Mouse (Mus musculus) C2C12 (cell line): ENCODE data around the gene Bcl2l1. TPM values are rescaled to one million over a fixed set of nuclear protein-coding genes. Genes with fewer than 3 reads are reported as not detected.

Experiments used
- H3K27me3 ChIP-seq: one replicate; pipeline ENCODE4 v1.6.1; 2011; ENCODE audit not compliant: control insufficient read depth, insufficient read depth, insufficient read length
- H3K36me3 ChIP-seq: one replicate; pipeline ENCODE4 v1.6.1; 2011; ENCODE audit not compliant: control insufficient read depth, insufficient read depth
- H3K4me3 ChIP-seq: one replicate; pipeline ENCODE4 v1.5.1; 2011; ENCODE audit warnings: mild to moderate bottlenecking, control low read depth; ENCODE audit not compliant: poor library complexity, insufficient read depth, severe bottlenecking
- H3K79me2 ChIP-seq: one replicate; pipeline ENCODE4 v1.6.1; 2011; ENCODE audit not compliant: control insufficient read depth, insufficient read depth
- H3K79me3 ChIP-seq: one replicate; pipeline ENCODE4 v1.6.1; 2011; ENCODE audit warnings: low read depth, control low read depth
- H3ac ChIP-seq: one replicate; pipeline ENCODE3; 2011; ENCODE audit warnings: low read depth; ENCODE audit not compliant: control insufficient read depth, insufficient read length
- CEBPB ChIP-seq: IDR thresholded peaks from one replicate; pipeline ENCODE4 v1.6.1; 2011; ENCODE audit warnings: low read depth, mild to moderate bottlenecking, control low read depth, moderate library complexity
- CTCF ChIP-seq: IDR thresholded peaks from one replicate; pipeline ENCODE4 v1.5.1; 2011; ENCODE audit not compliant: control insufficient read depth, insufficient read depth, insufficient read length
- FOSL1 ChIP-seq: IDR thresholded peaks from one replicate; pipeline ENCODE4 v1.8.0; 2011; ENCODE audit warnings: mild to moderate bottlenecking, low read length; ENCODE audit not compliant: poor library complexity, insufficient read depth, severe bottlenecking
- MAX ChIP-seq: IDR thresholded peaks from one replicate; pipeline ENCODE4 v1.6.1; 2011; ENCODE audit warnings: mild to moderate bottlenecking, control low read depth
- MYOD1 ChIP-seq: IDR thresholded peaks from one replicate; pipeline ENCODE4 v1.6.1; 2011; ENCODE audit warnings: low read depth; ENCODE audit not compliant: control insufficient read depth, insufficient read length
- MYOG ChIP-seq: IDR thresholded peaks from one replicate; pipeline ENCODE4 v1.6.1; 2011; ENCODE audit not compliant: control insufficient read depth, insufficient read length; ENCODE audit errors: extremely low read depth
- USF1 ChIP-seq: IDR thresholded peaks from one replicate; pipeline ENCODE4 v1.6.1; 2011; ENCODE audit warnings: low read depth, mild to moderate bottlenecking, control low read depth, moderate library complexity
- polyA plus RNA-seq: library from polyadenylated mRNA; unstranded; fragments of >200 nt; fragmentation: generic; extraction: Trizol; gene quantifications from one replicate; pipeline ENCODE4 v1.2.1, GENCODE M21; 2012; ENCODE audit warnings: missing spikeins

The Bcl2l1 gene
- polyA plus RNA-seq, 1 experiment = 67.3 TPM

DNA sequence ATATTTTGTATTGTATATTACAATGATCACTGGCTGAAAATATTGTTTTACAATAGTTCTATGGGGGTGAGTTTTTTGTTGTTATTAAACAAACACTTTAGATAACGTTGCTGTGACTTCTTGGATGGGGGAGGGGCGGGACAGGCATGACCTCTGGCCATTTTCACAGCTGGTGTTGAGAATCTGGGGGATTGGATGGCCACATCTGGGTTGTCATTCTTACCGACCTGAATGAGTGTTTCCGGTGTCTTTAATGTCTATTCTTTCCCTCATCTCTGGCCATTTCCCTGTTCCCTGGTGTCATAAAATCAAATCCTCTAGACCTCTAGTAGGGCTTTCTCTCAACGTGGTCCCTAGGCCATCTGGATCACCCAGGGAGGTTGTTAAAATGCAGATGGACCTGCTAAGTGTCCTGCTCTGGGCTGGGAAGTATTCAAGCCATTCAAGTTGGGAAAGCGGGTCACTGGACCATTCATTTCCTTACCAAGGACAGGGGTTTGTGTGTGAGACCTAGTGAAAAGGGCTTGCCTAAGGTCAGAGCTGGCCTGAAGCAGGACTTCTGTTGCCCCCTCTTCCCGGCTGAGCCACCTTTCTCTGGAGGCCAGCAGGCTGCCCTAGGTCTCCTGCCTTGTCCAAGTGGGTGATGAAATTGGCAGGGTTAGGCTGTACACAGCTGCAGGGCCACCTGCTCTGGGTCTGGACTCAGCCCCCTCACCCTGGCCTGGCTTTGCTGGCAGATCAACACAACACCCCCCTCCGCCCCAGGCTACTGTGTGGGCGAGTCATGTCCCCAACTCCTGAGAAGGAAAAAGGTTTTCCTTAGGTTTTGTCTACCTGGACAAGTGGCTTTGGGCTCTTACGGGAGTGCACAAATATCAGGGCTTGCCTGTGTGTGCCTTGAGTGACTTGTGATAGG lies 94.0 kb downstream of the Bcl2l1 start:
- H3K79me2 ChIP-seq = peaks cover 45% of the 10 kb centered on the region
- H3K36me3 ChIP-seq = peaks cover 17% of the 10 kb centered on the region
- H3K79me3 ChIP-seq = peaks cover 26% of the 10 kb centered on the region
- peak overlapping the region; percentile 80 for H3ac ChIP-seq
- H3K4me3 ChIP-seq = peak overlapping the region; percentile 93
- H3K27me3 ChIP-seq = no peaks in the 10 kb centered on the region
- TF ChIP-seq MYOG (no peak), CTCF (no peak), CEBPB (no peak), MYOD1 (no peak), FOSL1 (no peak), MAX (no peak), USF1 (no peak)

DNA sequence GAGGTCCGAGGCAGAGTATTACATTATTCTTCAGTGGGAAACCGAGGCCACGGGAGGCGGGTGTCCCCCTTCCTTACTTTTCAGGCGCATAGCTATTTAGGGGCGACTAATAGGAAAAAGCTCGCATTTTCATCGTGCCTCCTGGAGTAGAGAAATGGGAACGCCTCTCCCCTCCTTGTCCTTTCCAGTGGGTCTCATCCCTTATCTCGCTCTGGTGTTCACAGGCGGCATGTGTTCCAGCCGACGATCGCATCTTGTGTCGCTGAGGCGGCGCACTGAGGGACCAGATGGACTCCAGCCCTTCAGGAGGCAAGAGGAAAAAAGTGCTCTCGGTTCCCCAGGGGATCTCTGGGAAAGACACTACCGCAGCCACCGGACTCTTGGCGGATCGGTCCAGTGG lies 94.8 kb downstream of the Bcl2l1 start:
- Histone ChIP-seq H3K79me2 (peaks cover 45% of the 10 kb centered on the region), H3K36me3 (peaks cover 17% of the 10 kb centered on the region), H3K4me3 (peak overlapping the region; percentile 93), H3ac (peak overlapping the region; percentile 92), H3K27me3 (no peaks in the 10 kb centered on the region), H3K79me3 (peaks cover 28% of the 10 kb centered on the region)
- no peak for TF ChIP-seq MYOD1
- TF ChIP-seq CEBPB = no peak
- TF ChIP-seq USF1 = no peak
- no peak for TF ChIP-seq MAX
- no peak for TF ChIP-seq MYOG
- TF ChIP-seq FOSL1 = no peak
- TF ChIP-seq CTCF = no peak

DNA sequence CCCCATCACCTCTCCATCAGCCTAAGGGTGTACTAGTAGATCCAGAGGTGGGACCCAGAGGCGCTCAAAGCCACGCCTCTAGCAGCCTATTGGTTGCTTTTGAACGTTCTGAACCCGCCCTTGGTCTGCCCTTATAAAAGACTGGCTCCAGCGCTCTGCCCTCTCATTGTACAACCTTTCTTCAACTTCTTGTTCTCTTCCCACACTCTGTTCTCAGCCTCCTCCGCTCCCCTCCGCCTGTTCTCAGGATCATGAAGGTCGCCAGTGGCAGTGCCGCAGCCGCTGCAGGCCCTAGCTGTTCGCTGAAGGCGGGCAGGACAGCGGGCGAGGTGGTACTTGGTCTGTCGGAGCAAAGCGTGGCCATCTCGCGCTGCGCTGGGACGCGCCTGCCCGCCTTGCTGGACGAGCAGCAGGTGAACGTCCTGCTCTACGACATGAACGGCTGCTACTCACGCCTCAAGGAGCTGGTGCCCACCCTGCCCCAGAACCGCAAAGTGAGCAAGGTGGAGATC lies 95.4 kb downstream of the Bcl2l1 start, which contains the start of gene Id1:
Gene Id1, plus strand, starts transcription at position 162 of the 512 bp plus-strand sequence.
- Histone ChIP-seq H3K27me3 (no peaks in the 10 kb centered on the region), H3K79me3 (peaks cover 28% of the 10 kb centered on the region), H3K79me2 (peaks cover 45% of the 10 kb centered on the region), H3K4me3 (peak within 1 kb of the TSS; percentile 93), H3K36me3 (peaks cover 17% of the 10 kb centered on the region), H3ac (peak within 1 kb of the TSS; percentile 92)
- no peak for TF ChIP-seq MYOG
- TF ChIP-seq MYOD1 = peak; percentile 15
- TF ChIP-seq MAX = peak; percentile 60

DNA sequence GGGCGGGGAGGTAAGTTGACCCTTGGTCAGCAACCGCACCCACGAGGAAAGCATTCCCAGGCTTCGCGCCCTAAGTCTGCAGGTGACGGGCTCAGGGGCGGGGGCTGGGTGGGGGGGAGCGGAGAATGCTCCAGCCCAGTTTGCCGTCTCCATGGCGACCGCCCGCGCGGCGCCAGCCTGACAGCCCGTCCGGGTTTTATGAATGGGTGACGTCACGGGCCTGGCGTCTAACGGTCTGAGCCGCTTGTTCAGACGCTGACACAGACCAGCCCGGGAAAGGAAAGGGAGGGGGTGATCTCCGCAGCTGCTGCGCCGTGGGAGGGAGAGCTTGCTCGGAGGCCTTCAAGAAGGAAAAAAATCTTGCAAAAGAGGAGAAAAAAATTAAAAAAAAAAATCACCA lies 96.5 kb downstream of the Bcl2l1 start:
- H3ac ChIP-seq = peak overlapping the region; percentile 73
- peak overlapping the region; percentile 31 for H3K4me3 ChIP-seq
- peaks cover 37% of the 10 kb centered on the region for H3K79me2 ChIP-seq
- TF ChIP-seq USF1 (no peak), MYOD1 (peak; percentile 83)
- peaks cover 17% of the 10 kb centered on the region for H3K36me3 ChIP-seq
- no peaks in the 10 kb centered on the region for H3K27me3 ChIP-seq
- peaks cover 29% of the 10 kb centered on the region for H3K79me3 ChIP-seq

DNA sequence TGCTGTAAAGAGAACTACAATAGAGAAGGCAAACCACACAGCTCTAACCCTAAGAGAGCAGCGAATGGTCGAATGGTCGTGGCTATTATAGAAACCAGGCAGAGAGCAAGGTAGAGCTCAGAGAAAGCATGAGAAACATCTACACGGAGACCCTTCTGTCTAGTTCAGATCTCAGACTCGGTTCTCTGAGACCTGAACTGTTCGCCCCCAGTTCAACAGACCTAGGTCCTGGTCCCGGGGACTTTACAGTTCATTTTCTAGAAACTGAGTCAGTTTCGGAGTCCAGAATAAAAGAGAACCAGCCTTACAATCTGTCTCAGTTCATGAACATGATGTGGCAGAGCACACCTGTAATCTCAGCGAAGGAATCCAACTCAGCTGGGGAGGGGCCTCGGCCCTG lies 97.0 kb downstream of the Bcl2l1 start:
- Histone ChIP-seq H3K79me3 (peaks cover 29% of the 10 kb centered on the region), H3K79me2 (peaks cover 37% of the 10 kb centered on the region), H3K36me3 (peaks cover 17% of the 10 kb centered on the region), H3K4me3 (no peak overlapping the region), H3K27me3 (no peaks in the 10 kb centered on the region), H3ac (no peak overlapping the region)
- TF ChIP-seq MYOD1 (no peak), MYOG (no peak), USF1 (no peak), CTCF (no peak), CEBPB (no peak), MAX (no peak), FOSL1 (no peak)

DNA sequence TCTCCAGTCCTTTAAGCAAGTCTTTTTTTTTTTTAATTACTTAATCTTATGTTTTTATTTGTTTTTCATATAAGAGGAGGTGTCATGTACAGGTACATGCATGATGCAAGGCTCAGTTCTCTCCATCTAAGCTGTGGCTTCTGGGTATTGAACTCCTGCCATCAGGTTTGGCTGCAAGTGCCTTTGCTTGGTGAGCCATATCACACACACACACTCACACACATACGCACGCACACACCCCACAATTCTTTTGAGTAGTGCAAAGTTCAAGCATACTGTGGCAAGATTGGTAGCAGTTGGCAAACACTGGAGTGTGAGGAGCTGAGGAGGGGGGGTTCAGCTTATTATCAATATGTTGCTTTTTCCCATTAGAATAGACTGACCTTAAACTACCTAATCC lies 98.3 kb downstream of the Bcl2l1 start:
- no peaks in the 10 kb centered on the region for H3K27me3 ChIP-seq
- TF ChIP-seq MYOG (no peak), FOSL1 (no peak), USF1 (no peak), MYOD1 (no peak), CTCF (no peak), CEBPB (no peak), MAX (no peak)

More for the DNA sequence above, 98.3 kb downstream of the Bcl2l1 start:
- H3K79me2 ChIP-seq = peaks cover 42% of the 10 kb centered on the region
- peaks cover 27% of the 10 kb centered on the region for H3K79me3 ChIP-seq
- peaks cover 16% of the 10 kb centered on the region for H3K36me3 ChIP-seq
- H3ac ChIP-seq = no peak overlapping the region
- H3K4me3 ChIP-seq = no peak overlapping the region
